Mouse (Mus musculus) kidney, adult 9 months (tissue): ENCODE results near the gene Apoa2.

Experiments used
- DNase-seq: peaks from one replicate; pipeline ENCODE4 v3.0.0; 2022

Apoa2 gene

DNA sequence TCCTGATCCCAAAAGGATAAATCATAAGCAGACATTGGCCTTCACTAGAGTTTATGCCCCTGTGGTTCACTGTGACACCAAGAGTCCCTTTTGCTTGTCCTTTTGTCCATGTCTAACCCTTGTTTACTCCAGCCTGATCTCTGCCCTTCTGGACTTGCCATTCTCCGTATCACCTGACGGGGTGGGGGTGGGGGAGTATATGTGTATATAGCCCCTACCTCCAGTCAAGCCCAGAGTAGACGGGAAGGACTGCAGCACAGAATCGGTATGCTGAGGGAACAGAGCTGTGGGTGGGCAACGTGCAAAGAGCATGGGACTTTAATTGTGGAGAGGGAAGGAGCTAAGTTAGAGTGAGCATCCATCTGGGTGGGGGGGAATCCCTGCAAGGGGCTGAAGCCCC is at the start of gene Apoa2:
Apoa2 (plus strand) TSS at position 198 of the 400 bp plus-strand sequence.
- peak; percentile 6 for DNase-seq

- no peak for DNase-seq
Measured at GRCm38 (mm10) chr1:171179487-171180171, 45.2 kb upstream of the Apoa2 start.

- no peak for DNase-seq
Measured at GRCm38 (mm10) chr1:171183025-171183424, 41.8 kb upstream of the Apoa2 start.

DNA sequence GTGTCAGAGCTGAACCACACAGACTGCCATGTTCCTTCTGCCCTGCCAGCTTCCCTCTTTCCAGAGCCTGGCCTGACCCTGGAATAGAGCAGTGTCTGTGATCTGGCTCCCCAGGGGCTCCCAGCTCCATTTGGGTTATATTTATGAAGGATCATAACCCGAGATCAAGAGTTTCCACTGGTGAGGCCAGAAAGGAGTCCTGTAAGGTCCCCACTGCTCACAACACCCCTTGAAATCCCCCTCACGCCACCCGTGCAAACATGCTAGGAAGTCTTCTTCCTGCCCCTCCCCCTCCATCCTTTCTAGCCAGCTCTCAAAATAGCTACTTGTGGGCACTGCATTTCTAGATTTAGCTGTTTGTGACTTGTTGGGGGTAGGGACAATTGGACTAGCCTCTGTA is 41.2 kb upstream of the Apoa2 start:
- DNase-seq = peak; percentile 49

DNA sequence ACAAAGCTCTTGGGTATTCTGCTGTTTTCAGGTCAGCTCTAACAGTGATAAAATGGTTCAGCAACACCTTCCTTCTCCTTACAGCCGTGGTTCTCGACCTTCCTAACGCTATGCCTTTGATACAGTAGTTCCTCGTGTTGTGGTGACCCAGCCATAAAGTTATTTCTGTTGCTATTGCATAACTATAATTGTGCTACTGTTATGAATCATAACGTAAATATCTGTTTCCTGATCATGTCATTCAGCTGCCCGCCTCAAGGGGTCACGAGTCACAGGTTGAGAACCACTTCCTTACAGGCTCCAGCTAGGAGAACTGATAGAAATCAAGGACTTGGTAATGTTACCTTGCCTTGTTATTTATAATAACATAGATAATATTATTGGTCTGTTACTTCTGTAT is 40.5 kb upstream of the Apoa2 start:
- peak; percentile 35 for DNase-seq

DNA sequence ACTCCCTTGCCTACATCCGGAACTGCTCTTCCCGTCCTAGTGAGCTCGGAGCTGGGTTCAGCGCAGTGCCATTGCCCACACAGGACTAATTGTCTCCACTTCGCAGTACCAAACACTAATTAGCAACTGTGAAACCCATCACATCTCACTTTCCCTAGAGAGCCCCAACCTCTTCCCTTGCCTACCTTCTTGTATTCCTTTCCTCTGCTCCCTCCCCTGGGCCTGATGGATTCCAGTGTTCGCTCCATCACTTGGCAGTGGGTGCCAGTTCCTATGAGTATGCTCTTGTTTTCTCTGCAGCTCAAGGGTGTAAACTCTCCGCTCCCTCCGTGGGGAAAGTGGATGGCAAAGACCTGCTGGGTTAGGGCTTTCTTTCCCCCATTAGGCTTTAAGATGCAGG is 39.2 kb upstream of the Apoa2 start:
- no peak for DNase-seq

- no peak for DNase-seq
Measured at GRCm38 (mm10) chr1:171187851-171188700, 36.8 kb upstream of the Apoa2 start.

DNA sequence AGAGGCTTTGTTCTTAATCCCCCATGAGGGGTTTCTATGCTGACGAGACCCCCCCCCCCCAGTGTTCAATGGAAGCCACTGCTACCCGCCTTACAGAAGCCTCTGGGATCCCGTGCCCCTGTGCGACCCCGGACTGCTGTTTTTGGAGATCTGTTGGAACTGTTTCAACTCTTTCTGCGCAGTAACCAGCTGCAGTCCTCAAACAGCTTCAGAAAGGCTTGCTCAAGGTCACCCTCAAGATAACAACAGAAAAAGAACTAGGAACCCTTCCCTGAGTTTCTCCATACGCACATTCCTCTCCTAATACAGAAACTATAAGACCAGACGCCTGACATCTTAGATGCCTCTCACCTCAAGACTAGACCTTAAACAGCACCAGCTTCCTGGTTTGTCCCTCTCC is 35.8 kb upstream of the Apoa2 start:
- DNase-seq = no peak

- no peak for DNase-seq
Measured at GRCm38 (mm10) chr1:171189476-171190114, 35.3 kb upstream of the Apoa2 start.

DNA sequence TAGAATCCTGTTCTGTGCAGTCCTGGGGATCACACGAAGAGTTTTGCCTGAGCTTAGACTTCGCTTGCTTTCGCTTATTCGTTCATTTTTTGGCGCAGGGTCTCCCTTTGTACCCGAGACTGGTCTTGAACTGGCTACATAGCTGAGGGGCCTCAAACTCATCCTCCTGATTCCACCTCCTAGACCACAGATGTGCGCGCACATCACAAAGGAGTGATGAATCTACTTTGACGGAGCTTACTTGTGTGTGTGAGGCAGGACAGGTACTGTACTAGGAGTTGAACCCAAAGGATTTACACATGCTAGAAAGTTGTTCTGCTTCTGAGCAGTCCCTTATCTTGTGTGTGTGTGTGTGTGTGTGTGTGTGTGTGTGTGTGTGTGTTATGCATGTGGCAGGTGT is 34.0 kb upstream of the Apoa2 start:
- DNase-seq = no peak

GRCm38 (mm10) chr1:171192283-171192682 is 32.6 kb upstream of the Apoa2 start:
- DNase-seq = no peak

- DNase-seq = no peak
Measured at GRCm38 (mm10) chr1:171193093-171193840, 31.6 kb upstream of the Apoa2 start.

GRCm38 (mm10) chr1:171193911-171194830 is 30.7 kb upstream of the Apoa2 start:
- no peak for DNase-seq

- no peak for DNase-seq
Measured at GRCm38 (mm10) chr1:171195046-171195822, 29.6 kb upstream of the Apoa2 start.

GRCm38 (mm10) chr1:171195887-171196397 is 28.9 kb upstream of the Apoa2 start, which contains the start of gene Pcp4l1:
Gene Pcp4l1 (minus strand): TSS chr1:171196268.
- DNase-seq = peak; percentile 50

GRCm38 (mm10) chr1:171199532-171199931 is 25.3 kb upstream of the Apoa2 start:
- DNase-seq = no peak

- DNase-seq = no peak
Measured at GRCm38 (mm10) chr1:171200769-171201168, 24.1 kb upstream of the Apoa2 start.

DNA sequence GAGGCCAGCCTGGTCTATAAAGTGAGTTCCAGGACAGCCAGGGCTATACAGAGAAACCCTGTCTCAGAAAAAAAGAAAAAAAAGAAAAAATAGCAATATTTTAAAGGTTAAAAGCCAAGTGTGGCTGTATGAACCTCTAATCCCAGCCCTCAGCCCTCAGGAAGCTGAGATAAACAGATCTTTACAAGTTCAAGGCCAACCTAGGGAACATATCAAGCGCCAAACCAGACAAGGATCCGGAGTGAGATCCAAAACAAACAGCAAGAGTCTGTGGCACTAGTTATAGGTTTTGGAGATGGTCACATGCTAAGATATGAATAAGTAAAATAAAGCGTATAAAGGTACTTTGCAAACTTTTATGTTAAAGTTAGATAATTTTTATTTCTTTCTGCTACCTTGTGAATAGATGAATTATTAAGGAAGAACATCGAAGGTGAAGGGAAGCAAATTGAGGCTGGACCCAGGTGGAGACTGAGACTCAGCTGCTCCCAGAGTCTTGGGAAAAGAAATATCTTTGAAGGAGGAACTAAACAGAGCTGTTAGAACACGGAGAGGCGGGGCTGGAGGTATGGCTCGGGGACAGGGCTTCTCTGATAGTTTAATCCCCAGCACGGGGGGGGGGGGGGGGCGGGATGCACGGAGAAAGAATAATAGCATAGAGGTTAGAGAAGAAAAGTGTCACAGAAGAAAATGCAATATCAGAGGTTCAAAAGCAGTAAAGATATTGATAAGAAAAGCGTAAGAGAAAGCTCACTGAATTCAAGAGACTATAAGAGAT is 21.2 kb upstream of the Apoa2 start:
- no peak for DNase-seq

- DNase-seq = peak; percentile 53
Measured at GRCm38 (mm10) chr1:171204249-171204644, 20.6 kb upstream of the Apoa2 start.
